Mouse (Mus musculus): ENCODE results near the gene Nkd1. TPM values are rescaled to one million over a fixed set of nuclear protein-coding genes. Genes with fewer than 3 reads are reported as not detected.

Gene Nkd1
- total RNA-seq, 2 experiments from 2014 or later, result 2.9 to 3.9 TPM

DNA sequence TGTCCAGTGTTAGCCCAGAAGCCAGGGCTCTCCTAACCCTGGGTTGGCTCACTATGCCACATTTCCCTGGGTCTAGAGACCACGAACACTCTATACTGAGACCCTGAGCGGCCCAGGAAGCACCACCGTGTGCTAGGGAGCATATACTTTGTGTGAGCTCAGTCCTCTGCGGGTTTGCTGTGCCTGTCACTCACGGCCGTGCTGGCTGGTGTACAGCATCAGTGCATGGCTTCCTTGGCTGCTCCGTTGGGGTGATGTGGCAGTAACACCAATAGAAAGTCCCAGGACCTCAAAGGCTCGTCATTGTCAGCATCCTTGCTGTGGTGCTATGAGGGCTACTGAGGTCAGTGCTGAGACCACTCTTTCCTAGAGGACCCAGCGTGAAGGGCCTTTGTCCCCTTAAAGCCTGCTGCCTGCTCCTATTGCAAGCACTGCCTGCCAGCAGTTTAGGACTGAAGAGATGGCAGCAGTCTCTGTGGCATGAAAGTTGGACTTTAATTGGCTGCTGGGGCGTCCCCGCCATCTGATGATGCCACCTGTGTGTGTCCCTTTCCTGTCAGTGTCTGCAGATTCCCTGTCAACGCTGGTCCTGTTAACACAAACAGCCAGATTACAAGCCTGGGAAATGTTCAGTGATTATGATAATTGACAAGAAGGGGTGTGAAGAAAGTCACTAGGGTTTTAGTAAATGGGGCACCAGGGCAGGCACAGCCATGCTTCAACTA, 51.2 kb downstream of the Nkd1 start:
- no peak for DNase-seq (ENCODE audit: low spot score)
- intact Hi-C loops (cut with DNase I), result no loop called here

- intact Hi-C loops (cut with DNase I), result no loop called here
Measured at GRCm38 (mm10) chr8:88572941-88573645, 51.9 kb downstream of the Nkd1 start.

GRCm38 (mm10) chr8:88574975-88575374, 53.8 kb downstream of the Nkd1 start:
- intact Hi-C loops (cut with DNase I), result no loop called here

More at GRCm38 (mm10) chr8:88572941-88573645, 51.9 kb downstream of the Nkd1 start:
- no peak for DNase-seq (ENCODE audit: low spot score)

DNA sequence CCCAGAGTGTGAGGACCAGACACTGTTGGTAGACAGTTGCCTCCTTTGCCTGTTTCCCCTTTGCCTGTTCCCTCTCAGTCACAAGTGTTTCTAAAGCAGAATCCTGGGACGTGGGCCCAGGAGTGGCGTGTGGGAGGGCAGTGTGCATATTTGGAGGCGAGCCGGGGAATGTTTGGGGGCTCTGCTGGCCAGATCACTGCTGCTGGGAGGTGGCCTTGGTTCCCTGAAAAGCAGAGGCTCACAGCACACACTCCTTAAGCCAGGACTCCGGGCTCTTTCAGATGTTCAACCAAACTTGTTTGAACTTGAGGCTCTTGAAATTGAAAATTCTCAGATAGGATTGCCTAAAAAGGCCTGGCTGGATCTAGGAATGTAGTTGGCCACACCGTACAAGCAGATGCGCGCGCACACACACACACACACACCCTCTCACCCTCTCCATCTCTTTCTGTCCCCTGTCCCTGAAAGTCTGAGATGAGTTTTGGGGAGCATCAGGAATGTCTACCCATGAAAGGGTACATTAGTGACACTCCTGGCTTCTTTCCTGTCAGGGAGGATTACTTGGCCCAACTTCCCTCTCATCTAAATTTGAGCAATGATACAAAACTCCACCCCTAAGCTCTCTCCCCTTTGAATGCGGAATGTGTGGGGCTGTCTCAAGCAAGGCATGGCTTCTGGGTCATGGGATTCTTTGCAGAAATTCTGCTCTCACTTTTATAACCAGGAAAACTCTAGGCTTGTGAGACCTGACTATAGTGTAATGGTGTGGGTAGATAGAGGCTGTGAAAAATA, 55.4 kb downstream of the Nkd1 start:
- DNase-seq (ENCODE audit: low spot score), result peak; percentile 58
- intact Hi-C loops (cut with DNase I), result no loop called here

More at GRCm38 (mm10) chr8:88574975-88575374, 53.8 kb downstream of the Nkd1 start:
- DNase-seq (ENCODE audit: low spot score), result no peak

GRCm38 (mm10) chr8:88577666-88578065, 56.5 kb downstream of the Nkd1 start:
- DNase-seq (ENCODE audit: low spot score), result no peak
- intact Hi-C loops (cut with DNase I), result no loop called here

GRCm38 (mm10) chr8:88578413-88579175, 57.4 kb downstream of the Nkd1 start:
- intact Hi-C loops (cut with DNase I), result no loop called here

GRCm38 (mm10) chr8:88579246-88579645, 58.1 kb downstream of the Nkd1 start:
- intact Hi-C loops (cut with DNase I), result no loop called here
- no peak for DNase-seq (ENCODE audit: low spot score)

More at GRCm38 (mm10) chr8:88578413-88579175, 57.4 kb downstream of the Nkd1 start:
- no peak for DNase-seq (ENCODE audit: low spot score)

DNA sequence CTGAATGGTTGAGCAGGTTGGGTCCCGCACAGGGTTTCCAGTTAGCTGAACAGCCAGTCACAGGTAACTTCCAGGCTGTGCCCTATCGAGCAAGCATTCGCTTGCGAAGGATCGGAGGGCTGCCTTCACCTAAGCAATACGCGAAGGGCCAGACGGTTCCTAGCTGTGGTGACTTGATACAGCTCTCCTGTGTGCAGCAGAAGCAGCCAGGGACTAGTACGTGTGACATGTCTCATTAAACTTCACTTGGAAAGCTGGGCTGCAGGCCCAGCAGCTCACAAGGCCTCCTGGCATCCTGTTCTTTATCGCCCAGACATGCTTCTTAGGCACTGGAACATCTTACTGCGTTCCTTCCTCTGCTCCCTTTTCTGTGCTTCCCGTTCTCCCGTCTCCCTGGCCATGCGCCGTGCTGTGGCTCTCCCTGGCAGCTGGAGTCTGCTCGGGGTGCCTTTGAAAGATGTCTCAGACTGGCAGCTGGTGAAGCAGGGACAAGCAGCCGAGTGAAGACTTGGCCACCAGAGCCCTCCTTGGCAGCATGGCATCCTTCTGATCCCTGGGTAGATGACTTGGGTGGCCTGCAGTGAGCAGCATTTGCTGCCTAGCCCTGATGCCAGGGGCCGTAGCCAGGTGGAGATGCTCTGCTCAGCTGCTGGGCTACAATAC, 58.6 kb downstream of the Nkd1 start:
- no peak for DNase-seq (ENCODE audit: low spot score)
- intact Hi-C loops (cut with DNase I), result no loop called here

DNA sequence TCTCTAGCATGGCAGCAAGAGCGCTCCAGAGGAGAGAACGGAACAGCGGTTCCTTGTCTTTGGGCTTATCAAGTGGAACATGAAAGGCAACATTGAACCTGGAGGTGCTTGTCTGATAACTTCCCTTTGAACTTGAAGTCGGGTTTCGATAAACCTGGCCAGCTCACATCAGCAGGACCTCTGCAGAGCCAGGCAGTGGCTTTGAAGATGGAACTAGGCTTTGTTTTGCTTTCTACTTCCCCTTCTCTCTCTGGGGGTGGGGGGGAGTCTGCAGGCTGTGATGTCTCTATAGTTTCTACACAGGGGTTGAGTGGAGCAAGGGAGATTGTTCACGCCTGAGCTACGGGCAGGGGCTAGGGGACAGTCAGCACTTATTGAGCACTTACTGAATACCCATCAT, 59.6 kb downstream of the Nkd1 start:
- no peak for DNase-seq (ENCODE audit: low spot score)

GRCm38 (mm10) chr8:88583863-88584262, 62.7 kb downstream of the Nkd1 start:
- intact Hi-C loops (cut with DNase I), result no loop called here

More for the DNA sequence above, 59.6 kb downstream of the Nkd1 start:
- intact Hi-C loops (cut with DNase I), result no loop called here

DNA sequence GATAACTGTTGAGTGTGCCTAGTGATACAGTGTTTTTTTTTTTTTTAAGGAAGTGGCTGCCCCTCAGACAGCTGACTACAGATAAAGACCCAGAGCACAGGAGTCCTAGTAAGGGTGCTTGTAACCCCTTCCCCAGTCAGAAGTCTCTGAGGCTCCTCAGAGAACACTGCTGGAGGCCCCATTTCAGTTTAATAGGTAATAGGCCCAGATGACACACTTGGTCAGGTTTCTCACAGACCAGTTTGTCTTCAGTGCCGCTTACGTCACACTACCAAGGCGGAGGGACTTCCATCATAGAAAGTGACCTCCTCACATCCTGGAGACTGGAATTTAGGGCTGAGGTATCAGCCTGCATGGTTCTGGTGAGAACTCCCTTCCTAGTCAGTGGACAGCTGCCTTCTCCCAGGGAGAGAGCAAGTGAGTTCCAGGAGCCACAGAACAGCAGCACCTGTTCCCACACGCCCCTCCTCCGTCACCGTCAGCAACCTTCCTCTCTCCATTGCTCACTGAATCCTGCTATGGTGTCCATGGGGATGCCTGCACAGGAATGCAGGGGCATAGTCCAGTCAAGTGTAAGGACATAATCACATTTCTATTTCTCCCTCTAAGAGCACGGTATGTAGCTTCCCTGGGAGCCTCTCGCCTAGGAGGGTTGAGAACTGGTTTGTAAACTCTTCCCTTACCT, 67.2 kb downstream of the Nkd1 start:
- intact Hi-C loops (cut with DNase I), result no loop called here

More at GRCm38 (mm10) chr8:88583863-88584262, 62.7 kb downstream of the Nkd1 start:
- DNase-seq (ENCODE audit: low spot score), result no peak

DNA sequence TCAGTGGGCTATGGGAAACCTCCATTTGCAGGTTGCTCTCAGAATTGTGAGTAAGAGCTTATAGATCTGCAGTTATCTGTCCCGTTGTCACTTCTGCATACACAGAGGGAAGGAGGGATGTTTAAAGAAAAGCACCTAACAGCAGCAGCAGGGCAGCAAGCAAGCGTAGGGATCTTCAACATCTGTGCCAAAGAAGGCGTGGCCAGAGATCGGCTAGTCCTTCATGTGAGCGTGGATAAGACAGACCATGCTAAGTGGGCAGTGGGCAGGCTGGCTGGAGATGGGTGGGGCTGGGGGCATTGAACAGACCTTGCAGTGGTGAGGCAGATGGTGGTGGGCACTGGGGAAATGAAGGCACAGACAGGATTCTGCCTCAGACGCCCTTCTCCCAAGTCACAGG, 69.1 kb downstream of the Nkd1 start:
- intact Hi-C loops (cut with DNase I), result no loop called here
- DNase-seq (ENCODE audit: low spot score), result no peak

More for the DNA sequence above, 67.2 kb downstream of the Nkd1 start:
- no peak for DNase-seq (ENCODE audit: low spot score)

- no peak for DNase-seq (ENCODE audit: low spot score)
- intact Hi-C loops (cut with DNase I), result no loop called here
Measured at GRCm38 (mm10) chr8:88593947-88594346, 72.8 kb downstream of the Nkd1 start.

GRCm38 (mm10) chr8:88596042-88596441, 74.9 kb downstream of the Nkd1 start:
- DNase-seq (ENCODE audit: low spot score), result no peak
- intact Hi-C loops (cut with DNase I), result no loop called here

DNA sequence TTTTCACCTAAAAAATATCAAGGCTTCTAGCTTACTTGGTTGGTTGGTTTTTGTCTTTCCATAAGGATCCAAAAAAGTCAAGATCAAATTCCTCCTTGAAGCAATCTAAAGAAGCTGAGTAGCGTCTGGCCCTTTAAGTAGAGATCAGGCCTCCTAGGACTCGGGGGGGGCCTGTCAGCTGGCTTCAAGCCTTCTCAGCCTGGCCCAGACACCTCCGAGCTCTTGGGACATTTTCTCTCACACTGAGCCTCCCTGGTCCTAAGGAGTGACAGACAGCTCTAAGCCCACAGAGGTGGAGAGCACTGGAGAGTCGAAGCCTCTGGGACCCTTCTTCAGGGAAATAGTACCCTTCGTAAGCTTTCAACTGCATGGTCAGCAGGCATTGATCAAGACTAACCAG, 77.4 kb downstream of the Nkd1 start:
- DNase-seq (ENCODE audit: low spot score), result no peak
- intact Hi-C loops (cut with DNase I), result no loop called here

- DNase-seq (ENCODE audit: low spot score), result no peak
- intact Hi-C loops (cut with DNase I), result no loop called here
Measured at GRCm38 (mm10) chr8:88599491-88599890, 78.3 kb downstream of the Nkd1 start.

- DNase-seq (ENCODE audit: low spot score), result no peak
- intact Hi-C loops (cut with DNase I), result no loop called here
Measured at GRCm38 (mm10) chr8:88603446-88603989, 82.4 kb downstream of the Nkd1 start.
